Mouse (Mus musculus) heart, embryonic 13.5 days (tissue): ENCODE data around the gene Ermard. TPM values are rescaled to one million over a fixed set of nuclear protein-coding genes. Genes with fewer than 3 reads are reported as not detected.

Experiments
- ATAC-seq: fragments of 200-750 bp; cut with Nextera tagmentation; 2 replicates; pipeline ENCODE4 v1.8.0; 2017; ENCODE audit warnings: moderate TSS enrichment; ENCODE audit not compliant: insufficient number of reproducible peaks, low FRiP score, low TSS enrichment; ENCODE audit errors: extremely low read depth
- H3K27ac ChIP-seq: fragments of 300-500 bp; sonication (generic); replicated peaks from 2 replicates; pipeline ENCODE4 v1.5.1; 2015; ENCODE audit warnings: moderate library complexity, mild to moderate bottlenecking, inconsistent platforms
- H3K27me3 ChIP-seq: fragments of 300-500 bp; sonication (generic); replicated peaks from 2 replicates; pipeline ENCODE4 v1.6.1; 2015; ENCODE audit warnings: mild to moderate bottlenecking, inconsistent platforms
- H3K36me3 ChIP-seq: fragments of 300-500 bp; sonication (generic); 2 replicates; pipeline ENCODE4 v1.6.1; 2015; ENCODE audit warnings: mild to moderate bottlenecking, inconsistent platforms
- H3K4me1 ChIP-seq: fragments of 300-500 bp; sonication (generic); 2 replicates; pipeline ENCODE4 v1.6.1; 2015; ENCODE audit warnings: inconsistent platforms
- H3K4me2 ChIP-seq: fragments of 300-500 bp; sonication (generic); 2 replicates; pipeline ENCODE4 v1.6.1; 2015; ENCODE audit warnings: inconsistent platforms, mild to moderate bottlenecking, moderate library complexity
- H3K4me3 ChIP-seq: fragments of 300-500 bp; sonication (generic); 2 replicates; pipeline ENCODE4 v1.5.1; 2015; ENCODE audit warnings: moderate library complexity, mild to moderate bottlenecking, inconsistent platforms
- H3K9ac ChIP-seq: fragments of 300-500 bp; sonication (generic); 2 replicates; pipeline ENCODE4 v1.6.1; 2015; ENCODE audit warnings: inconsistent platforms, mild to moderate bottlenecking, moderate library complexity
- H3K9me3 ChIP-seq: fragments of 300-500 bp; sonication (generic); 2 replicates; pipeline ENCODE4 v1.6.1; 2016; ENCODE audit warnings: inconsistent platforms
- WGBS: fragments of 180-500 bp; shearing (Covaris S2); methylation state at CpG from one replicate; pipeline ENCODE4 v1.1.7; 2015; ENCODE audit warnings: mixed read lengths; 5-methylcytosine and 5-hydroxymethylcytosine counted together
- polyA plus RNA-seq: library from polyadenylated mRNA; unstranded; fragments of >200 nt; fragmentation: Nextera tagmentation; extraction: Ambion mirVana; gene quantifications from 2 replicates; pipeline ENCODE4 v1.2.1, GENCODE M21; 2015

Gene Ermard
- polyA plus RNA-seq, 1 experiment from 2014 or later, result 51.8 TPM

GRCm38 (mm10) chr17:15130288-15130656 is 89.3 kb downstream of the Ermard start:
- WGBS, result 56% methylated on average over 3 of the region's 3 CpGs
- Histone ChIP-seq H3K4me1 (peaks cover 26% of the 10 kb centered on the region), H3K36me3 (no peaks in the 10 kb centered on the region), H3K9ac (no peak overlapping the region), H3K4me3 (no peak overlapping the region), H3K9me3 (no peaks in the 10 kb centered on the region), H3K27ac (peak overlapping the region; percentile 78), H3K4me2 (no peak overlapping the region), H3K27me3 (no peaks in the 10 kb centered on the region; the same call in 1 of the 2 replicates)
- ATAC-seq, result no peak

GRCm38 (mm10) chr17:15134905-15135669 is 94.1 kb downstream of the Ermard start:
- 65% methylated on average over 12 of the region's 12 CpGs for WGBS
- Histone ChIP-seq H3K4me3 (no peak overlapping the region), H3K27me3 (no peaks in the 10 kb centered on the region; the same call in 1 of the 2 replicates), H3K9me3 (no peaks in the 10 kb centered on the region), H3K9ac (no peak overlapping the region), H3K36me3 (no peaks in the 10 kb centered on the region), H3K4me2 (no peak overlapping the region), H3K4me1 (peaks cover 28% of the 10 kb centered on the region), H3K27ac (peak overlapping the region; percentile 61; the same call in 1 of the 2 replicates)
- ATAC-seq, result no peak; the same call in 1 of the 2 replicates

- WGBS, result 47% methylated on average over 5 of the region's 5 CpGs
- Histone ChIP-seq H3K4me2 (no peak overlapping the region), H3K27ac (no peak overlapping the region), H3K27me3 (no peaks in the 10 kb centered on the region; the same call in 1 of the 2 replicates), H3K9ac (no peak overlapping the region), H3K4me3 (no peak overlapping the region), H3K9me3 (no peaks in the 10 kb centered on the region), H3K36me3 (no peaks in the 10 kb centered on the region), H3K4me1 (peaks cover 18% of the 10 kb centered on the region)
- no peak; the same call in 1 of the 2 replicates for ATAC-seq
Observed at GRCm38 (mm10) chr17:15137443-15137842, 96.4 kb downstream of the Ermard start.

Other genes with a start within 250 kb of the Ermard start
- 3.3 TPM in 2 replicates for gene Wdr27, start 98.0 kb upstream of the Ermard start, polyA plus RNA-seq
- gene 1600012H06Rik, start 98.0 kb upstream of the Ermard start, polyA plus RNA-seq, result 29.2 and 30.5 TPM in 2 replicates
- 22.9 and 24.4 TPM in 2 replicates for gene Phf10, start 79.9 kb upstream of the Ermard start, polyA plus RNA-seq
- 5.8 and 8.1 TPM in 2 replicates for gene 9030025P20Rik, start 62.7 kb upstream of the Ermard start, polyA plus RNA-seq
- 0.25 TPM in 1 of 2 replicates, not detected in the other for gene Gm3417, start 62.4 kb upstream of the Ermard start, polyA plus RNA-seq
- 4.4 and 4.9 TPM in 2 replicates for gene Gm3435, start 31.0 kb upstream of the Ermard start, polyA plus RNA-seq
- 0.62 TPM in 1 of 2 replicates, not detected in the other for gene Tcte3, start 280 bp downstream of the Ermard start, polyA plus RNA-seq
- gene Gm3448, start 329 bp downstream of the Ermard start, polyA plus RNA-seq, result 2.2 and 3.2 TPM in 2 replicates